Mouse (Mus musculus): ENCODE results near the gene Oasl1. TPM values are rescaled to one million over a fixed set of nuclear protein-coding genes. Genes with fewer than 3 reads are reported as not detected.

The Oasl1 gene
- total and polyA plus RNA-seq, 2 experiments: 5.8 to 16.8 TPM

DNA sequence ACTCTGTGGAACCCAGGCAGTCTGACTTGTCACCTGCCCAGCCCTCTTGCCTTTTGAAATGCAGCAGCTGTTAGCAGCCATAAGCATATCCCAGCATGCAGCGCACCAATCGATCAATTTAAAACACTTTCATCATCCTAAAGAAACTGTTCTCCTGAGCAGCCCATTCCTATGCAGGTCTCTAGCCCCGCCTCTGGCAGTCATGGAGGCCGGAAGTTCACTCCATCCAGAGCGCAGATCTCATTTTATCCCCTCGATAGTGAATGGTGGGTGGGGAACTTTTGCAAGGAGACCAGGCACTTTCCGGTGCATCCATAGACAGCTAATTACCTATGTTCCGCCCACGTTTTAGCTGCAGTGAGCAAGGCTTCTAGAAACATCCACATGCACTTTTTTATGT, 49.2 kb downstream of the Oasl1 start:
- WGBS: 69% methylated on average over 9 of the region's 9 CpGs

DNA sequence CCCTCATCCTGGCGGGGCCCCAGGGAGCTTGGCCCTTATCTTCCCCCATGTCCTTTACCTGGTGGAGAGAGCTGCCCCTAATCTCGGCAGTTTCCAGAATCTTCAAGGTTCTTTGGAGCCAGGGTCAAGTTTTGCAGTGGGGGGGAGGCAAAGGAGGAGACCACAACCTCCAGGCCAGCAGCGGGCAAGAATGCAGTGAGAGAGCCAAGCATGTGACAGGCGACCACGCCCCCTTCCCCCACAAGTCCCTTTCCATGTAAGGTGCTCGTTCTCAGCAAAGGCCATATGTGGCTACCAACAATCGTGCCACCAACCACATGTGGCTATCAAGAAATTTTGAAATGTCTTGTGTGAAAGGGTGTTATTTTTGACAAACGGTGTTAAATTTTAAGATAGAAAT, 50.1 kb downstream of the Oasl1 start:
- Histone ChIP-seq H3K36me3 (ENCODE audit: control insufficient read depth, insufficient read depth, low read length) (peaks cover 6% of the 10 kb centered on the region; the same call in 1 of the 2 replicates), H3K27me3 (ENCODE audit: control insufficient read depth, insufficient read depth, low read length) (no peaks in the 10 kb centered on the region), H3K9ac (ENCODE audit: low read depth, low read length) (no peak overlapping the region), H3K4me3 (ENCODE audit: insufficient read depth, low read depth, low read length) (no peak overlapping the region), H3K79me2 (ENCODE audit: control insufficient read depth, insufficient read depth, low read length) (peaks cover 24% of the 10 kb centered on the region; the same call in 1 of the 2 replicates), H3K4me1 (ENCODE audit: control insufficient read depth, insufficient read depth, low read length) (peaks cover 13% of the 10 kb centered on the region), H3K27ac (replicated peaks; ENCODE audit: insufficient read depth, low read depth, low read length) (no peak overlapping the region)
- WGBS: 66% methylated on average over 8 of the region's 8 CpGs
- TF ChIP-seq POLR2A (IDR thresholded peaks at IDR 0.05; ENCODE audit: extremely low read depth, insufficient read depth, low read length) (no peak), CTCF (IDR thresholded peaks at IDR 0.05; ENCODE audit: low read depth, low read length) (no peak)
- no peak for DNase-seq (ENCODE audit: extremely low read depth, low read depth, low spot score)

More for the DNA sequence above, 49.2 kb downstream of the Oasl1 start:
- Histone ChIP-seq H3K36me3 (ENCODE audit: control insufficient read depth, insufficient read depth, low read length) (peaks cover 6% of the 10 kb centered on the region; the same call in 1 of the 2 replicates), H3K4me3 (ENCODE audit: insufficient read depth, low read depth, low read length) (0 out of 2 replicates have a peak overlapping the region, but pooled peaks have one; percentile 20), H3K79me2 (ENCODE audit: control insufficient read depth, insufficient read depth, low read length) (peaks cover 28% of the 10 kb centered on the region; the same call in 1 of the 2 replicates), H3K9ac (ENCODE audit: low read depth, low read length) (peak overlapping the region; percentile 34; the same call in 1 of the 2 replicates), H3K27me3 (ENCODE audit: control insufficient read depth, insufficient read depth, low read length) (no peaks in the 10 kb centered on the region), H3K27ac (replicated peaks; ENCODE audit: insufficient read depth, low read depth, low read length) (peak overlapping the region; percentile 28; the same call in 1 of the 2 replicates), H3K4me1 (ENCODE audit: control insufficient read depth, insufficient read depth, low read length) (peaks cover 22% of the 10 kb centered on the region)
- TF ChIP-seq POLR2A (IDR thresholded peaks at IDR 0.05; ENCODE audit: extremely low read depth, insufficient read depth, low read length): no peak
- no peak for TF ChIP-seq CTCF (IDR thresholded peaks at IDR 0.05; ENCODE audit: low read depth, low read length)
- no peak for DNase-seq (ENCODE audit: extremely low read depth, low read depth, low spot score)

DNA sequence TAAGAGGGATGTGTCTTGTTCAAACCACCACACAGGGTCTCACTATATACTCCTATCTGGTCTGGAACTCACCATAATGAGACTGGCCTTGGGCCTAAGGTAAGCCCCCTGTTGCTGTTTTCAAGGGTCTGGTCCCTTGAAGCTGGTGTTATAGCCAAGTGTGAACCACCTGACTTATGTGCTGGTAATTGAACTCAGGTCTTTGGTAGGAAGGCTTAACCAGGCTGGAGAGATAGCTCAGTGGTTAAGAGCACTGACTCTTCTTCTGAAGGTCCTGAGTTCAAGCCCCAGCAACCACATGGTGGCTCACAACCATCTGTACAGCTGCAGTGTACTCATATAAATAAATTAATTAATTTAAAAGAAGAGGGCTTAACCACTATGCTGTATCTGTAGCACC, 53.9 kb downstream of the Oasl1 start:
- TF ChIP-seq POLR2A (IDR thresholded peaks at IDR 0.05; ENCODE audit: extremely low read depth, insufficient read depth, low read length): no peak
- TF ChIP-seq CTCF (IDR thresholded peaks at IDR 0.05; ENCODE audit: low read depth, low read length): no peak
- H3K79me2 ChIP-seq (ENCODE audit: control insufficient read depth, insufficient read depth, low read length): peaks cover 5% of the 10 kb centered on the region; the same call in 1 of the 2 replicates

DNA sequence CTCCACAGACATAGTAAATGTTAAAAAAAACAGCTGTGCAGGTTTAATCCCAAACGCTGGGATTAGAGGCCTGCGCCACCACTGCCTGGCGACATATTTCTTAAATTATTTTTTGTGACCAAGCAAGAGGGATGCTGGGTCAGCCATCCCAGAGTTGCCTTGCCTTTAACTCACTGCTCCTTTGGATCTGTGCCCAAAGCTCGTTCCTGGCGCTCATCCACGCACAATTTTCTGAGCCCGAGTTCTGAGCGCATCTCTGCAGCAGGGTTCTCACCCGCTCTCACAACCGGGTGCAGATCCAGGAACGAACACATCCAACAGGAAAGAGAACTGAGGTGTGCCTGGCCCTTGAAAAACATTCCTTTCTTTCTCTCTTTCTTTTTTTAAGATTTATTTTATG, 55.4 kb downstream of the Oasl1 start:
- WGBS: 32% methylated on average over 11 of the region's 11 CpGs
- peaks cover 6% of the 10 kb centered on the region; the same call in 1 of the 2 replicates for H3K36me3 ChIP-seq (ENCODE audit: control insufficient read depth, insufficient read depth, low read length)
- no peak for TF ChIP-seq CTCF (IDR thresholded peaks at IDR 0.05; ENCODE audit: low read depth, low read length)
- no peak for TF ChIP-seq POLR2A (IDR thresholded peaks at IDR 0.05; ENCODE audit: extremely low read depth, insufficient read depth, low read length)
- peak; percentile 49 for DNase-seq (ENCODE audit: extremely low read depth, low read depth, low spot score)
- no peaks in the 10 kb centered on the region for H3K27me3 ChIP-seq (ENCODE audit: control insufficient read depth, insufficient read depth, low read length)
- no peak overlapping the region for H3K4me3 ChIP-seq (ENCODE audit: insufficient read depth, low read depth, low read length)
- no peaks in the 10 kb centered on the region for H3K79me2 ChIP-seq (ENCODE audit: control insufficient read depth, insufficient read depth, low read length)
- H3K4me1 ChIP-seq (ENCODE audit: control insufficient read depth, insufficient read depth, low read length): peaks cover 6% of the 10 kb centered on the region
- H3K9ac ChIP-seq (ENCODE audit: low read depth, low read length): no peak overlapping the region
- no peak overlapping the region for H3K27ac ChIP-seq (replicated peaks; ENCODE audit: insufficient read depth, low read depth, low read length)

More for the DNA sequence above, 53.9 kb downstream of the Oasl1 start:
- Histone ChIP-seq H3K36me3 (ENCODE audit: control insufficient read depth, insufficient read depth, low read length) (peaks cover 6% of the 10 kb centered on the region; the same call in 1 of the 2 replicates), H3K27me3 (ENCODE audit: control insufficient read depth, insufficient read depth, low read length) (no peaks in the 10 kb centered on the region), H3K4me1 (ENCODE audit: control insufficient read depth, insufficient read depth, low read length) (peaks cover 12% of the 10 kb centered on the region), H3K9ac (ENCODE audit: low read depth, low read length) (no peak overlapping the region), H3K27ac (replicated peaks; ENCODE audit: insufficient read depth, low read depth, low read length) (no peak overlapping the region), H3K4me3 (ENCODE audit: insufficient read depth, low read depth, low read length) (no peak overlapping the region)
- DNase-seq (ENCODE audit: extremely low read depth, low read depth, low spot score): no peak

DNA sequence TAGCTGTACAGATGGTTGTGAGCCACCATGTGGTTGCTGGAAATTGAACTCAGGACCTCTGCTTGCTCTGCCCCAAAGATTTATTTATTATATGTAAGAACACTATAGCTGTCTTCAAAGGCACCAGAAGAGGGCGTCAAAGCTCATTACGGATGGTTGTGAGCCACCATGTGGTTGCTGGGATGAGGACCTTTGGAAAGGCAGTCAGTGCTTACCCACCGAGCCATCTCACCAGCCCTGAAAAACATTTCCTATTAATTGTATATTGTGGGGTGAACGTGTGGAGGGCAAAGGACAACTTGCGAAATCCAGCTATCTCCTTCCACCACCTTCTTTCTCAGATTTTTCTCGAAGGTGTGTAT, 55.8 kb downstream of the Oasl1 start:
- H3K27ac ChIP-seq (replicated peaks; ENCODE audit: insufficient read depth, low read depth, low read length): no peak overlapping the region

More for the DNA sequence above, 55.8 kb downstream of the Oasl1 start:
- DNase-seq (ENCODE audit: extremely low read depth, low read depth, low spot score): peak; percentile 60
- Histone ChIP-seq H3K4me3 (ENCODE audit: insufficient read depth, low read depth, low read length) (no peak overlapping the region), H3K79me2 (ENCODE audit: control insufficient read depth, insufficient read depth, low read length) (no peaks in the 10 kb centered on the region), H3K36me3 (ENCODE audit: control insufficient read depth, insufficient read depth, low read length) (peaks cover 6% of the 10 kb centered on the region; the same call in 1 of the 2 replicates), H3K9ac (ENCODE audit: low read depth, low read length) (no peak overlapping the region), H3K4me1 (ENCODE audit: control insufficient read depth, insufficient read depth, low read length) (peaks cover 5% of the 10 kb centered on the region), H3K27me3 (ENCODE audit: control insufficient read depth, insufficient read depth, low read length) (no peaks in the 10 kb centered on the region)
- TF ChIP-seq CTCF (IDR thresholded peaks at IDR 0.05; ENCODE audit: low read depth, low read length): peak; percentile 46
- no peak for TF ChIP-seq POLR2A (IDR thresholded peaks at IDR 0.05; ENCODE audit: extremely low read depth, insufficient read depth, low read length)
- WGBS: 11% methylated on average over 6 of the region's 6 CpGs

Measured in liver, adult 2 months (tissue).